Mouse (Mus musculus): ENCODE measurements around the gene Tprgl. TPM values are rescaled to one million over a fixed set of nuclear protein-coding genes. Genes with fewer than 3 reads are reported as not detected.

The Tprgl gene
- total RNA-seq, 2 experiments from 2014 or later, result 137 to 140 TPM

DNA sequence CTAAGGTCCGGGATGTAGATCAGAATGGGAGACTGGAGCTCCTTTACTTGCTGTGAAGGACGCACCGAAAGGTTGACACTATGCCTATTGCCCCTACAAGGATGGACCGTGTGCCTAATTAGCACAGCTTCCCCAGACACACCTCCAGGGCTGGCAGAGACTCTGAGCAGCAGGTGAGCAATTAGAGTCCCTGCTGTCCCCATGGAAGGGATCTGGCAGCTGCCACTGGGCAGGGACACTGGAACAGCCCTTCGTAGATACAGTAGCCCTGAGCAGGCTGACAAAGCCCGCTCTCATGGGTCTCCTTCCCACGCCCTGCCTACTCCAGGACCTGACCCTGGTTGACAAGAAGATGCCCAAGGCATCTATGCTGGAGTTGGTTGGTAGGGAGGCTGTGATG is 38.1 kb downstream of the Tprgl start:
- DNase-seq (ENCODE audit: low spot score in 2 of 2), result no peak

GRCm38 (mm10) chr4:154121800-154122199 is 38.7 kb downstream of the Tprgl start:
- DNase-seq (ENCODE audit: low spot score in 2 of 2), result no peak

DNA sequence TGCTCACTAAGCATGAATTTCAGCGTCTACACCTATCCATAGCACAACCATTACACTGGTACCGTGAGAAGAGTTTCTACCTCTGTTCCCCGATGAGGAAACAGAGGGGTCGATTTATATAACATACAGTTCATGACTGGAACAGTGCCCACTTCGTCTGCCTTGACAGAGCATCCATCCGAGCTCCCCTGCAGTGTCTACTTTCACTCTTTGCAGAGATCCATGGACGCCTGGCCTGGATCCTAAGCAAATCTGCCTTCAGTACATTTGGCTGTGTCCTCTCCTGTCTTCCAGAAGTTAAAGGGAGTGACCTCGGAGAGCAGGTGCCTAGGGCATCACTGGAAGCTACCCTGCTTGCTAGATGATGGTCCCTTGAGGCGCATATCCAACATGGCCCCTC is 41.3 kb downstream of the Tprgl start:
- no peak for DNase-seq (ENCODE audit: low spot score in 2 of 2)

- DNase-seq (ENCODE audit: low spot score in 2 of 2), result no peak
Observed at GRCm38 (mm10) chr4:154118782-154119181, 41.7 kb downstream of the Tprgl start.

GRCm38 (mm10) chr4:154116421-154116820 is 44.0 kb downstream of the Tprgl start:
- DNase-seq (ENCODE audit: low spot score in 2 of 2), result no peak

GRCm38 (mm10) chr4:154109850-154110243 is 50.6 kb downstream of the Tprgl start:
- no peak for DNase-seq (ENCODE audit: low spot score in 2 of 2)

DNA sequence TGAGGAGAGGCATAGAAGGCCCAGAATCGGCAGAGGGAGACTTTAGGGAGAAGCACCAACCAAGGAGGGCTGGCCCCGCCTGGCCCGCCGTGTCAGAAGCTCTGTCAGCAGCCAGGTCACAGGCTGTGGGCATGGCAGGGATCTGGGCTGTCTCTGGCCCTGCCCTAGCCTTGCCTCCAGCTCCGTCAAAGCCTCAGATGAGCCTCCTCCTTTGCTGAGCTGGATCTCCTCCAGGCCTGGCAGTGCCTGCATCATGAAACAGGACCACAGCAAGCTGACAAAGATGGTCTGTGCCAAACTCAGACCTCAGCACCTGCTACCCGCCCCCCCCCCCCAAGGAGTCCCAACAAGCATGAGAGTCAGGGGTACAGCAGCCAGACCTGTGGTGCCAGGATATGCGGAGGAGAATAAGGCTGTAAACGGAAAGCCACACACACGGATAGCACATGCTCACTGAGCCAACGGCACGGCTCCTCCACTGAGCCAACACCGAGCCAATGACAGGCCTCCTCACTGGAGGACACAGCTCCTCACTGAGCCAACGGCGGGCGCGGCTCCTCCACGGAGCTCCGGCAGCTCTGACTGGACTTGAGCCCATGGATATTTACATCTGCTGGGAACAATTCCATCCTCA is 51.1 kb downstream of the Tprgl start:
- no peak for DNase-seq (ENCODE audit: low spot score in 2 of 2)

Other genes starting within 250 kb of the Tprgl start
- 10 to 100 TPM; 25.1 to 26.9 TPM for gene A430005L14Rik, start 203.4 kb downstream of the Tprgl start, total RNA-seq (2021)
- 10 to 100 TPM; 13.8 TPM for gene Dffb, start 185.5 kb downstream of the Tprgl start, total RNA-seq (2021)
- gene Cep104, start 185.5 kb downstream of the Tprgl start, total RNA-seq (2021), result 10 to 100 TPM; 22.1 to 23.1 TPM
- 10 to 100 TPM; 64.2 to 65.6 TPM for gene Lrrc47, start 148.9 kb downstream of the Tprgl start, total RNA-seq (2021)
- gene Smim1, start 134.4 kb downstream of the Tprgl start, total RNA-seq (2021), result 10 to 100 TPM; 62.0 to 63.3 TPM
- gene Ccdc27, start 118.0 kb downstream of the Tprgl start, total RNA-seq (2021), result under 1 TPM in 1 of 2 experiments, not detected in 1; 0.20 TPM
- under 1 TPM in 1 of 2 experiments, not detected in 1; 0.11 TPM for gene Trp73, start 20.5 kb downstream of the Tprgl start, total RNA-seq (2021)
- gene Wrap73, start 18.3 kb downstream of the Tprgl start, total RNA-seq (2021), result 10 to 100 TPM; 17.8 to 18.7 TPM
- gene Megf6, start 10.1 kb upstream of the Tprgl start, total RNA-seq (2021), result 10 to 100 TPM; 18.0 to 19.6 TPM
- 1 to 10 TPM; 2.2 to 8.5 TPM for gene Arhgef16, start 141.0 kb upstream of the Tprgl start, total RNA-seq (2021)
- gene B230104I21Rik, start 175.5 kb upstream of the Tprgl start, total RNA-seq (2021), result not detected